Mouse (Mus musculus): ENCODE results near the gene Fam19a1. TPM values are rescaled to one million over a fixed set of nuclear protein-coding genes. Genes with fewer than 3 reads are reported as not detected.

Gene Fam19a1
- polyA plus RNA-seq, 2 experiments, result 0.89 to 3.4 TPM

GRCm38 (mm10) chr6:96635663-96636062 lies 522.7 kb downstream of the Fam19a1 start:
- Histone ChIP-seq H3K27ac (replicated peaks; ENCODE audit: low read depth, low read length) (no peak overlapping the region), H3K9ac (ENCODE audit: low read depth, low read length, severe bottlenecking) (no peak overlapping the region), H3K36me3 (ENCODE audit: control insufficient read depth, insufficient read depth, low read length) (no peaks in the 10 kb centered on the region), H3K4me3 (replicated peaks; ENCODE audit: low read length) (no peak overlapping the region), H3K27me3 (ENCODE audit: control insufficient read depth, insufficient read depth, low read length) (no peaks in the 10 kb centered on the region), H3K4me1 (ENCODE audit: control insufficient read depth, insufficient read depth, low read length) (no peaks in the 10 kb centered on the region), H3K9me3 (ENCODE audit: control insufficient read depth, low read length) (no peaks in the 10 kb centered on the region), H3K4me2 (replicated peaks; ENCODE audit: low read depth, low read length, severe bottlenecking) (no peak overlapping the region)
- no peak for DNase-seq (ENCODE audit: low spot score)
- no peak for TF ChIP-seq POLR2A (IDR thresholded peaks at IDR 0.05; ENCODE audit: borderline replicate concordance, extremely low read depth, insufficient read depth, insufficient read length)
- WGBS, result 90% methylated on average over 2 of the region's 2 CpGs
- ATAC-seq (ENCODE audit: low FRiP score, low read depth), result no peak

GRCm38 (mm10) chr6:96648742-96649141 lies 535.8 kb downstream of the Fam19a1 start:
- 88% methylated on average over 2 of the region's 2 CpGs for WGBS
- H3K4me2 ChIP-seq (replicated peaks; ENCODE audit: low read depth, low read length, severe bottlenecking), result no peak overlapping the region
- H3K36me3 ChIP-seq (ENCODE audit: control insufficient read depth, insufficient read depth, low read length), result no peaks in the 10 kb centered on the region
- no peaks in the 10 kb centered on the region for H3K9me3 ChIP-seq (ENCODE audit: control insufficient read depth, low read length)
- ATAC-seq (ENCODE audit: low FRiP score, low read depth) (no peak), DNase-seq (ENCODE audit: low spot score) (no peak)
- no peaks in the 10 kb centered on the region for H3K4me1 ChIP-seq (ENCODE audit: control insufficient read depth, insufficient read depth, low read length)
- no peaks in the 10 kb centered on the region for H3K27me3 ChIP-seq (ENCODE audit: control insufficient read depth, insufficient read depth, low read length)
- H3K27ac ChIP-seq (replicated peaks; ENCODE audit: low read depth, low read length), result no peak overlapping the region
- H3K9ac ChIP-seq (ENCODE audit: low read depth, low read length, severe bottlenecking), result no peak overlapping the region
- H3K4me3 ChIP-seq (replicated peaks; ENCODE audit: low read length), result no peak overlapping the region
- TF ChIP-seq POLR2A (IDR thresholded peaks at IDR 0.05; ENCODE audit: borderline replicate concordance, extremely low read depth, insufficient read depth, insufficient read length), result no peak

- TF ChIP-seq POLR2A (IDR thresholded peaks at IDR 0.05; ENCODE audit: borderline replicate concordance, extremely low read depth, insufficient read depth, insufficient read length), result no peak
- Histone ChIP-seq H3K27ac (replicated peaks; ENCODE audit: low read depth, low read length) (no peak overlapping the region), H3K4me2 (replicated peaks; ENCODE audit: low read depth, low read length, severe bottlenecking) (no peak overlapping the region), H3K4me3 (replicated peaks; ENCODE audit: low read length) (no peak overlapping the region), H3K9ac (ENCODE audit: low read depth, low read length, severe bottlenecking) (no peak overlapping the region), H3K27me3 (ENCODE audit: control insufficient read depth, insufficient read depth, low read length) (no peaks in the 10 kb centered on the region), H3K9me3 (ENCODE audit: control insufficient read depth, low read length) (no peaks in the 10 kb centered on the region), H3K36me3 (ENCODE audit: control insufficient read depth, insufficient read depth, low read length) (no peaks in the 10 kb centered on the region), H3K4me1 (ENCODE audit: control insufficient read depth, insufficient read depth, low read length) (no peaks in the 10 kb centered on the region)
- DNase-seq (ENCODE audit: low spot score) (no peak), ATAC-seq (ENCODE audit: low FRiP score, low read depth) (no peak)
- WGBS, result 79% methylated on average over 5 of the region's 5 CpGs
These were observed 536.3 kb downstream of the Fam19a1 start for GRCm38 (mm10) chr6:96649267-96649666.

GRCm38 (mm10) chr6:96666311-96666710 lies 553.4 kb downstream of the Fam19a1 start:
- Histone ChIP-seq H3K4me3 (replicated peaks; ENCODE audit: low read length) (no peak overlapping the region), H3K9ac (ENCODE audit: low read depth, low read length, severe bottlenecking) (no peak overlapping the region), H3K4me2 (replicated peaks; ENCODE audit: low read depth, low read length, severe bottlenecking) (no peak overlapping the region), H3K9me3 (ENCODE audit: control insufficient read depth, low read length) (no peaks in the 10 kb centered on the region), H3K4me1 (ENCODE audit: control insufficient read depth, insufficient read depth, low read length) (no peaks in the 10 kb centered on the region), H3K27me3 (ENCODE audit: control insufficient read depth, insufficient read depth, low read length) (no peaks in the 10 kb centered on the region), H3K27ac (replicated peaks; ENCODE audit: low read depth, low read length) (no peak overlapping the region), H3K36me3 (ENCODE audit: control insufficient read depth, insufficient read depth, low read length) (no peaks in the 10 kb centered on the region)
- ATAC-seq (ENCODE audit: low FRiP score, low read depth) (no peak), DNase-seq (ENCODE audit: low spot score) (no peak)
- WGBS, result 93% methylated on average over 1 of the region's 1 CpGs
- TF ChIP-seq POLR2A (IDR thresholded peaks at IDR 0.05; ENCODE audit: borderline replicate concordance, extremely low read depth, insufficient read depth, insufficient read length), result no peak

GRCm38 (mm10) chr6:96677813-96678212 lies 564.9 kb downstream of the Fam19a1 start:
- H3K9ac ChIP-seq (ENCODE audit: low read depth, low read length, severe bottlenecking), result no peak overlapping the region
- DNase-seq (ENCODE audit: low spot score) (no peak), ATAC-seq (ENCODE audit: low FRiP score, low read depth) (no peak)
- no peaks in the 10 kb centered on the region for H3K36me3 ChIP-seq (ENCODE audit: control insufficient read depth, insufficient read depth, low read length)
- no peaks in the 10 kb centered on the region for H3K27me3 ChIP-seq (ENCODE audit: control insufficient read depth, insufficient read depth, low read length)
- TF ChIP-seq POLR2A (IDR thresholded peaks at IDR 0.05; ENCODE audit: borderline replicate concordance, extremely low read depth, insufficient read depth, insufficient read length), result no peak
- no peak overlapping the region for H3K27ac ChIP-seq (replicated peaks; ENCODE audit: low read depth, low read length)
- H3K4me2 ChIP-seq (replicated peaks; ENCODE audit: low read depth, low read length, severe bottlenecking), result no peak overlapping the region
- H3K4me1 ChIP-seq (ENCODE audit: control insufficient read depth, insufficient read depth, low read length), result no peaks in the 10 kb centered on the region
- no peaks in the 10 kb centered on the region for H3K9me3 ChIP-seq (ENCODE audit: control insufficient read depth, low read length)
- H3K4me3 ChIP-seq (replicated peaks; ENCODE audit: low read length), result no peak overlapping the region
- 62% methylated on average over 3 of the region's 3 CpGs for WGBS

Other genes with a start within 250 kb of the Fam19a1 start
- not detected in 2 replicates for gene 1700123L14Rik, start 53.1 kb downstream of the Fam19a1 start, polyA plus RNA-seq (2012; rRNA removed)
- gene 1700123L14Rik, start 53.1 kb downstream of the Fam19a1 start, polyA plus RNA-seq (2014; fragmentation: Nextera tagmentation; extraction: Ambion mirVana), result 0.15 TPM in 1 of 2 replicates, not detected in the other